Mouse (Mus musculus): Measurements from ENCODE around the gene Zfp40. TPM values are rescaled to one million over a fixed set of nuclear protein-coding genes. Genes with fewer than 3 reads are reported as not detected.

The Zfp40 gene
- total RNA-seq (2021): 1 to 10 TPM; 3.1 to 3.4 TPM
- long read RNA-seq, experiment 1: 0 reads
- long read RNA-seq, experiment 2: 0 reads

DNA sequence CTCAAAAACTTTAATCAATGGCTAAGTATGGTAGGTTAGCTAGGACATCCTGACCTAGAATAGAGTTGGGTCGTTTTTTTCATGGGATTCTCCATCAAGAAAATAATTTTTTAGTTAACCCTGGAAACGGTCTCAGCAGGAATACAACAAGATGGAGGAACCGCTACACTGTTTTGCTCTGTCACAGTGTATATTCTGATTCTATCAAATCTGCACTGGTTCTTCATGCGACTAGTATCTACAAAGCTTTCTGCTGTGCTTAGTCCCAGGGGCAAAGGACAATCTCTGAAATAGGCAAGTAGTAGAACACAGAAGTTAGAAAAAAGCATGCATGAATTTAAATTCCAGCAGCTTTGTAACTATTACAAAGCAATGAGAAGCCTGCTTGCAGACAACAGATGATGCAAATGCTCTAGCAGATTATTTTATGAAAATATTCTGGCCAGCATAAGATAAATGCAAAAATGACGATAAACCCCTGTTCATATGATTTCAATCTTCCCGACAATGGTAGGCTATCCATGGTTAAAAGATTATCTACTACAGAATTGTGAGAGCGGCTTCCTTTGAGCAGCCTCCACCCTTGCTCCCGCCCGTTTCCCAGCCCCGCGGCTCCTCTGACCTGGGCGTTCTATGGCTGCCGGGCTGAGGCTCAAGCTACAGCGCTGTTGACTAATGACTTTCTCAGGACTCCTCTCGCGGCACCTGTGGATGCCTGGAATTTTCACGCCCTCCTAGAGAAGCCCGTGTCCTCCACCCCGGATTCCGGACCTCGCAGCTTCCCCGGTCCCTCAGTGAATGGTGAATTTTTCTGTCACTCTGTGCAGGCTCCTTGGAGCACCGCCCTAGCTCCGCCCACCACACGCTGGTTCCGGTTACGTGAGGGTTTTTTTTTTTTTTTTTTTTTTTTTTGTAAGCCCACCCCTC, at the start of gene Zfp40:
Gene Zfp40 (minus strand): TSS at position 800 of the 927 bp plus-strand sequence.
- DNase-seq: peak; percentile 95

DNA sequence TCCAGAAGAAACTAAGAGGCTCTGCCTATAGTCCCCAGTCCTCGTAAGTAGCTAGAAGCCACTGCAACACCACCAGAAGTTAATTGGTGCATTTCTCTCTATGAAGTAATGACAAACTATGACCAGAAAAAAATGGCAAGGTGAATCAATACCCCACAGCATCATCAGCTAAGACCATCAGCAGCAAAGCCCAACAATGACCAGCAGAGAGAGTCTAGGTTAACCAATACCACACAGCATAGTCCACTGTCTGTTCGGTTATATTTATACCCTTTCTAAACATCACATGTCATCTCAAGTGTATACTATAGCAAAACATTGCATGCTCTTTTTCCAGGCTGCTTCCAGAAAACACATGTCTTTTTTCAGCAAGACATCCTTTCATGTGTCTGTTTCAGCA, 25.3 kb upstream of the Zfp40 start:
- DNase-seq: no peak

DNA sequence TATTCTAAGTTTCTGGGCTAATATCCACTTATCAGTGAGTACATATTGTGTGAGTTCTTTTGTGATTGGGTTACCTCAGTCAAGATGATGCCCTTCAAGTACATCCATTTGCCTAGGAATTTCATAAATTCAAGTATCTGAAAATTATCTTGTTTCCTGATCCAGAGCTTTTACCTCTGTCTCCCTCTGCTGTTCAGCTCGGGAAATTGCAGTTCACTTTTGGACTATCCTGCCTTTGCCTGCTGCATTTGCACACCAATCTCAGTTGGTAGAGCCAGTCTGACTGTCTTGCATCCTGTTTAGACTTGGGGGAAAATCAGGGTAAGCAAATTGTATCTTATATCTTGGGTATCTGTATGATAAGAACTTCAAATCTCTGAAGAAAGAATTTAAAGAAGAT, 6.8 kb upstream of the Zfp40 start:
- DNase-seq: peak; percentile 2 to 18

DNA sequence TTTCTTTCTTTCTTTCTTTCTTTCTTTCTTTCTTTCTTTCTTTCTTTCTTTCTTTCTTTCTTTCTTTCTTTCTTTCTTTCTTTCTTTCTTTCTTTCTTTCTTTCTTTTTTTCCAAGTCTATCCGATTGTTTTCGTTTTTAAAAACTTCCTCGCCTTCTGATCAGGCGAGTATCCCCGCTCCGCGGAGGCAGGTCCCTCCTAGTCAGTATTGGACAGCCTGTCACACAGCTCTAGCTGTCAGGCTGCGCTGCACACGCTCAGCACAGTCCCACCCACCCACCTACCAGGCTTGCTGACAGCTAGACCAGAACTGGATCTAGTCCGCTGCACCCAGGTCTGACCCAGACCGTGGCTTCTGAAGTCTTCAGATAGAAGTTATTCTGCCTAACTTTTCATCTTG, 389 bp upstream of the Zfp40 start:
- peak; percentile 64 to 69 for DNase-seq

DNA sequence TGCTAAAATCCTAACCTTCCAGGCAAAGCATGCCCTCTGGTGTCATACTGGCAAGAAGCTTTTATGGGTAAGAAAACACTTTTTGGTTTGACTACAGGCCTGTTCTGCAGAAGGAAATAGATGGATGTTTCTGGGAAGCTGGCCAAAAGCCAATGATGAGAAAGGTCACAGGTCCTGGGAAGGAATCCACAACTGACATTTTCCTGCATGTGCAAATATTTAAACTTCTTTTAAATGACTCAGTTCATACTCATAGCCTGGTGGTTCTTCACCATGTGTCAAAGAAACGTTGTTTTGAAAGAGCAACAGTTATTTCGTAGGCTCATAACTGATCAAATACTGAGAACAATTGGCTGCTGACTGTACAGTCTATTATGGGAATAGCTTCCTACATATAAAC, 5.4 kb downstream of the Zfp40 start:
- DNase-seq: peak; percentile 17 to 28

Other genes starting within 250 kb of the Zfp40 start
- gene Vmn2r-ps130, start 132.1 kb downstream of the Zfp40 start, total RNA-seq (2021): not detected
- gene Vmn2r114, start 119.3 kb upstream of the Zfp40 start, total RNA-seq (2021): not detected
- not detected for gene Vmn2r115, start 150.5 kb upstream of the Zfp40 start, total RNA-seq (2021)
- gene Vmn2r116, start 191.4 kb upstream of the Zfp40 start, total RNA-seq (2021): not detected

All from heart, adult 18-20 months (tissue).